Mouse (Mus musculus) stomach, embryonic 14.5 days (tissue): ENCODE results near the gene Pard6b. TPM values are rescaled to one million over a fixed set of nuclear protein-coding genes. Genes with fewer than 3 reads are reported as not detected.

Experiments used
- ATAC-seq: fragments of 200-750 bp; cut with Nextera tagmentation; 2 replicates; pipeline ENCODE4 v1.8.0; 2017; ENCODE audit warnings: low read depth, moderate TSS enrichment; ENCODE audit not compliant: insufficient number of reproducible peaks, insufficient read depth, low FRiP score
- H3K27ac ChIP-seq: fragments of 300-500 bp; sonication (generic); 2 replicates; pipeline ENCODE4 v1.5.1; 2014; ENCODE audit warnings: mild to moderate bottlenecking, low read length, moderate library complexity, mixed read lengths
- H3K27me3 ChIP-seq: fragments of 300-500 bp; sonication (generic); 2 replicates; pipeline ENCODE4 v1.6.1; 2014; ENCODE audit warnings: low read length, control low read depth, mixed read lengths; ENCODE audit not compliant: control insufficient read depth, insufficient read depth
- H3K36me3 ChIP-seq: fragments of 300-500 bp; sonication (generic); 2 replicates; pipeline ENCODE4 v1.6.1; 2014; ENCODE audit warnings: mild to moderate bottlenecking, control low read depth, low read length, moderate library complexity, mixed read lengths; ENCODE audit not compliant: control insufficient read depth, insufficient read depth
- H3K4me1 ChIP-seq: fragments of 300-500 bp; sonication (generic); 2 replicates; pipeline ENCODE4 v1.6.1; 2014; ENCODE audit warnings: low read length, control low read depth, mixed read lengths; ENCODE audit not compliant: control insufficient read depth, insufficient read depth
- H3K4me2 ChIP-seq: fragments of 300-500 bp; sonication (generic); replicated peaks from 2 replicates; pipeline ENCODE4 v1.6.1; 2014; ENCODE audit warnings: low read depth, low read length, control low read depth
- H3K4me3 ChIP-seq: fragments of 300-500 bp; sonication (generic); 2 replicates; pipeline ENCODE4 v1.5.1; 2014; ENCODE audit warnings: low read depth, low read length, control low read depth
- H3K9ac ChIP-seq: fragments of 300-500 bp; sonication (generic); replicated peaks from 2 replicates; pipeline ENCODE4 v1.6.1; 2014; ENCODE audit warnings: low read depth, mild to moderate bottlenecking, control low read depth, low read length, moderate library complexity, mixed read lengths
- H3K9me3 ChIP-seq: fragments of 300-500 bp; sonication (generic); 2 replicates; pipeline ENCODE4 v1.6.1; 2016; ENCODE audit warnings: low read depth, low read length, control low read depth; ENCODE audit not compliant: control insufficient read depth
- WGBS: fragments of 180-500 bp; shearing (Covaris S2); extraction: QIAGEN DNeasy Blood & Tissue Kit; methylation state at CpG from one replicate; pipeline ENCODE4 v1.1.7; 2014; 5-methylcytosine and 5-hydroxymethylcytosine counted together
- polyA plus RNA-seq: library from polyadenylated mRNA; unstranded; fragments of >200 nt; fragmentation: Nextera tagmentation; extraction: Ambion mirVana; gene quantifications from 2 replicates; pipeline ENCODE4 v1.2.1, GENCODE M21; 2014

Gene Pard6b
- polyA plus RNA-seq, 1 experiment from 2014 or later, result 12.3 TPM

DNA sequence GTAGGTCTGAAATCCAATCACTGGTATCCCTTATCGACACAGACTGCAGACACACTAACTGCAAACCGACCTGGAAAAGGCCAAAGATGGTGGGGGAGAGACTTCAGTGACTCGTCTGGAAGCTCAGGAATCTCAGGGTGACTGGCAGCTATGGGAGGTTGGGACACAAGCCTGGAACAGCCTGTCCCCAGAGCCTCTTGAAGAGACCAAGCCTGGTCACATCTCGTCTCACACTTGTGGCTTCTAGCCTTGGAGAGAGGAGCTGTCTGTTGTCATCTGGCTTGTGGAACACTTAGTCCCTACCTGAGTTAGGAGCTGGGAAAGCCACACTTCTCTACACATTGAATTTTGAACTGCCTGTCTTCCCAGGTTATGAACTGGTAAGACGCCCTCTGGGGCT lies 10.4 kb upstream of the Pard6b start:
- H3K9me3 ChIP-seq, result no peaks in the 10 kb centered on the region
- no peak overlapping the region for H3K27ac ChIP-seq
- 50% methylated on average over 5 of the region's 5 CpGs for WGBS
- H3K4me3 ChIP-seq, result no peak overlapping the region
- no peaks in the 10 kb centered on the region for H3K36me3 ChIP-seq
- peaks cover 12% of the 10 kb centered on the region; the same call in 1 of the 2 replicates for H3K4me1 ChIP-seq
- H3K4me2 ChIP-seq, result no peak overlapping the region
- ATAC-seq, result no peak
- H3K27me3 ChIP-seq, result no peaks in the 10 kb centered on the region
- no peak overlapping the region for H3K9ac ChIP-seq

DNA sequence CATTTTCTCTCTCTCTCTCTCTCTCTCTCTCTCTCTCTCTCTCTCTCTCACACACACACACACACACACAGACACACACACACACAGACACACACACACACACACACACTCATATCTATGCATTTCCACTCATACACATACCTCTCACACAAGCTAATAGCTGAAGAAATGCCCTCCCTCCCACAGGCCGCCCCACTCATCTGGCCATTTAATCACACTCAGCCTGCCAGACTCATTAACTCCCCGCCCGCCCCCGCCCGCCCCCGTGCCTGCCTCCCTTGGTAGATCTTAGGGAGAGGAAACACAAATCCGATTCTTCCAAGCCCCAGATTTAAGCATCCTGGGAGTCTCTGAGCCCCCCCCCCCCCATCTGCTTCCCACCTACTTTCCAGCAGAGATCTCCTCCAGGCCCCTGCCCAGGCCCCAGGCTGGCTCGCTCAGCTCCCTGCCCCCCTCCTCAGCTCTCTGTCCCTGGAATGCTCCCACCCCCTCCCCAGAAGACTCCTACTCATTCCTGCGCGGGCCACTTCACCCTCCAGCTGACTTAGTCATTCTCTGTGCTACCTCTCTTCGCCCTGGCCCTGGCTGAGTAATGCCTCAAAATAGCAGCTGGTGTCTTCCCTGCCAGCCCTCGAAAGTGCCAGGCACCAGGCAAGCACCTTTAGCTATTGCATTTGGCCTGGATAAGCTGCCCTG lies 8.2 kb upstream of the Pard6b start:
- H3K36me3 ChIP-seq, result no peaks in the 10 kb centered on the region
- WGBS, result 5% methylated on average over 9 of the region's 12 CpGs
- peak overlapping the region; percentile 61; the same call in 1 of the 2 replicates for H3K27ac ChIP-seq
- 0 out of 2 replicates have a peak overlapping the region, but pooled peaks have one; percentile 12 for H3K4me2 ChIP-seq
- H3K9ac ChIP-seq, result no peak overlapping the region
- ATAC-seq, result peak; percentile 50; the same call in 1 of the 2 replicates
- H3K4me1 ChIP-seq, result peaks cover 12% of the 10 kb centered on the region; the same call in 1 of the 2 replicates
- H3K27me3 ChIP-seq, result no peaks in the 10 kb centered on the region
- no peaks in the 10 kb centered on the region for H3K9me3 ChIP-seq
- H3K4me3 ChIP-seq, result no peak overlapping the region

DNA sequence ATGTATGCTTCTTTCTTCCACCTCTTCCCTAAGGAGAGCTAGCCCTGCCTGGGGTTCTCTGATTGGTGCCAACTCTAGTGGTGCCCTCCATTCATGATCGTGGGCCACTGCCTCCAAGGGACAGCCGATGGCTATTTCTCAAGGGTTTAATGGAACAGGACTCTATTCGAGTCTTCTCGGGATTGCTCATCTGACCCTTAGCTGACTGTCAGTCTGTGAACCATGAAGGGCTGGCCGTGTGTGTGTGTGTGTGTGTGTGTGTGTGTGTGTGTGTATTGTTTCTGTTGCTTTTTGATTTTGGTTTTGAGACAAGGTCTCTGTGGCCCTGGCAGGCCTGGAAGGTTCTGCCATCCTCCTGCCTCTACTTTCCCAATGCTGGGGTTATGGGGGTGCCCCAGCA lies 7.1 kb upstream of the Pard6b start:
- Histone ChIP-seq H3K4me2 (no peak overlapping the region), H3K36me3 (no peaks in the 10 kb centered on the region), H3K4me3 (no peak overlapping the region), H3K27me3 (no peaks in the 10 kb centered on the region), H3K9ac (no peak overlapping the region), H3K4me1 (peaks cover 17% of the 10 kb centered on the region; the same call in 1 of the 2 replicates), H3K9me3 (no peaks in the 10 kb centered on the region), H3K27ac (no peak overlapping the region)
- no peak for ATAC-seq
- 71% methylated on average over 5 of the region's 5 CpGs for WGBS

DNA sequence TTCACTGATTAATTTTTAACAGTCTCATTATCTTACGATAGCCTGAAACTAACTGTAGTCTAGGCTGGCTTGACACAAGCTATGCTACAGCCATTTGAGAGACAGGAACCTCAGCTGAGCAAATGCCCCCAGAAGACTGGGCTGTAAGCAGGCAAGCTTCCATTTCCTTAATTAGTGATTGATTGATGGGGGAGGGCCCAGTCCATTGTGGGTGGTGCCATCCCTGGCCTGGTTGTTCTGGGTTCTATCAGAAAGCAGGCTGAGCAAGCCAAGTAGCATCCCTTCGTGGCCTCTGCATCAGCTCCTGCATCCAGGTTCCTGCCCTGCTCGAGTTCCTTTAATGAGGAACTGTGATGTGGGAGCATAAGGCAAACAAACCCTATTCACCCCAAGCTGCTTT lies 6.3 kb upstream of the Pard6b start:
- no peaks in the 10 kb centered on the region for H3K9me3 ChIP-seq
- no peak for ATAC-seq
- H3K4me3 ChIP-seq, result no peak overlapping the region
- no peak overlapping the region for H3K9ac ChIP-seq
- peaks cover 20% of the 10 kb centered on the region; the same call in 1 of the 2 replicates for H3K4me1 ChIP-seq
- no peak overlapping the region for H3K4me2 ChIP-seq
- H3K36me3 ChIP-seq, result no peaks in the 10 kb centered on the region
- no peak overlapping the region for H3K27ac ChIP-seq
- no peaks in the 10 kb centered on the region for H3K27me3 ChIP-seq
- 37% methylated on average over 3 of the region's 3 CpGs for WGBS

DNA sequence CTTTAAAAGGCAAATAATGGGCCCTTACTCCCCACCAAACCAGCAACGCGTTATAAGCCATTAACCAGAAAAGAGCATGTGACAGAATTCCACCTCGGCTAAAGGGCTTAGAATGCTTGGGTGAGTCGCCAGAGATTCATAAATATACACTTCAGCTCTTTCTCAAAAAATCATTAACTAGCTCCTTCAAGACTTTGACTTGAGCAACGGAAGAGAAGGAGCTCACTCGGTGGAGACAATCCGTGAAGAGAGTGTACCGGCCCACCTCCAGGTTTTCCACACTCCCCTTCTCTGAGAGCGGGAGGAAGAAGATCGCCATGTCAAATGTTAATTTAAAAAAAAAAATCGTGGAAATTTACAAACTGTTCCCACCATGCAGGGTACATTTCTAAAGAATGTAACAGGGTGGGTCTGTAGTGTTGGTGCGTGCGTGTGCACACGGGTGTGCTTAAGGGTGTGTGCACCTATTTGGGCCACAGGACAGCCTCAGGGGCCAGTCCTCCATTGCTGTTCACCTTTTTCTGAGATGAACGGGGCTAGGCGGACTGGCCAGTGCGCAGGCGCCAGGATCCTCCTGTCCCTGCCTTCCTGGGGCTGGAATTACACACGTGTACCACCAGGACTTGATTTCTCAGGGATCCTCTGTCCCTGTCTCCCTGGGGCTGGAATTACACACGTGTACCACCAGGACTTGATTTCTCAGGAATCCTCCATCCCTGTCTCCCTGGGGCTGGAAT lies 3.8 kb upstream of the Pard6b start:
- WGBS, result 52% methylated on average over 20 of the region's 20 CpGs
- Histone ChIP-seq H3K36me3 (no peaks in the 10 kb centered on the region), H3K4me1 (peaks cover 25% of the 10 kb centered on the region), H3K4me2 (no peak overlapping the region), H3K27me3 (no peaks in the 10 kb centered on the region), H3K4me3 (no peak overlapping the region), H3K9me3 (no peaks in the 10 kb centered on the region), H3K9ac (no peak overlapping the region), H3K27ac (peak overlapping the region; percentile 15; the same call in 1 of the 2 replicates)
- no peak for ATAC-seq

DNA sequence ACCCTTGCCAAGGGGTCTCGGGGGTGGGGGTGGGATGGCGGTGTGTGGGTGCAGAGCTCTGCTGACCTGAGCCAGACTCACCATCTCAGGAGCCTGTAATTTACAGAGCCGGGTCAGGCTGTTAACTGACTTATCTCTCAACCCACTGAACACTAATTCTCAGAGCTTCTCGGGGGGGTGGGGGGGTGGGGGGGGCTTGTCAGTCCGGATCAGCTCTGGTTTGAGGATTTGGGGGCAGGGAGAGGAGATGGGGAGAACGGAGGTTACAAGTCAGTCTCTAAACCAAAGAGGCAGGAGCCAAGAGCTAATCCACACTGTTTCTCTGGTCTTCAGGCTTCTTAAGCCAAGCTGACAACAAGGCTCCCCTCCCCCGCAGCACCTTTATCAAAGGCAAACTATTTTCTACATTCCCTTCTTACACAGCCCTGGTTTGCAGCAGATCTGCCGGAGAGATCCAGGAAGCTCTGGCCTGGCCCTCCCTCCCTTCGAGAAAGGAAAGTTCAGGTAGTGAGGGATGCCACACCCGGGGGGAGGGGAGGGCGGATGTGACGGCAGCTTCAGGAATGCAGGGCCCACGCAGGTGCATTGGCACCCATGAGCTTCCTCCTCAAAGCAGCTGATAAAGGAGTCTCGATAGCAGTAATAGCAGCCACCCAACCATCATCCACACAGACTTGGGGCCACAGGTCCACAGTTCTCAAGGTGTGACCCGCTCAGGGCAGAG lies 2.5 kb upstream of the Pard6b start:
- no peaks in the 10 kb centered on the region for H3K36me3 ChIP-seq
- no peaks in the 10 kb centered on the region for H3K9me3 ChIP-seq
- no peaks in the 10 kb centered on the region for H3K27me3 ChIP-seq
- 21% methylated on average over 15 of the region's 15 CpGs for WGBS
- peak overlapping the region; percentile 72; the same call in 1 of the 2 replicates for H3K27ac ChIP-seq
- H3K4me1 ChIP-seq, result peaks cover 18% of the 10 kb centered on the region
- H3K9ac ChIP-seq, result no peak overlapping the region
- no peak overlapping the region for H3K4me3 ChIP-seq
- H3K4me2 ChIP-seq, result no peak overlapping the region
- 0 out of 2 replicates have a peak, but pooled peaks have one; percentile 8 for ATAC-seq

DNA sequence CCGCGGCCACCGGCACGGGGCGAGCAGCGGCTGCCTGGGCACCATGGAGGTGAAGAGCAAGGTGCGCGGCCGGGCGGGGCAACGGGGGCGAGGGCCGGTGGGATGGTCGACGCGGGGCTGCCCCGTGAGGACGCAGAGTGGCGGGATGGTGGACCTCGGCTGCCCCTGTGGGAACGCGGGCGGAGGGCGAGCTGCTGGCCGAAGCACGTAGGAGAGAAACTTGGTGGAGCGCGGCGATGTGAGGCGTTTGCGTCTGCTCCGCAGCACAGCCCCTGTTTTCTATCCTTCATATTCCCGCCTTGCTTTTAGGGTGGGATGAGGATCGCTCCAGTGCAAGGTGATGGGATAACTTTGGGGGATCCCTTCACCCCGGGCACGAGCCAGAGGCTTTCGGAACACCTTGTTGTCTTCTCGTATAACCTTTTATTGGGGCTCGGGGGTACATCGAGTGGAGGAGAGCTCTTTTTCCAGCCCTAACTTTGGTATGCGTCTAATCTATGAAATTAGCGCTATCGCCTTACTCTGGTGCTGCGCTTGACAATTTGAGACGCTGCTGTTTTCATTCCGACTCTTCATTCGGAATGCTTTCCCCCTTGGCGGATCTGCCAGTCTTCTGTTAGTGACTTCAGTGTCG lies 612 bp downstream of the Pard6b start:
- H3K27ac ChIP-seq, result peak overlapping the region; percentile 61
- peak overlapping the region; percentile 67 for H3K4me3 ChIP-seq
- H3K4me2 ChIP-seq, result peak overlapping the region; percentile 92
- H3K4me1 ChIP-seq, result peaks cover 14% of the 10 kb centered on the region
- H3K27me3 ChIP-seq, result no peaks in the 10 kb centered on the region
- H3K9me3 ChIP-seq, result no peaks in the 10 kb centered on the region
- no peak; the same call in 1 of the 2 replicates for ATAC-seq
- no peaks in the 10 kb centered on the region for H3K36me3 ChIP-seq
- peak overlapping the region; percentile 71 for H3K9ac ChIP-seq
- WGBS, result under 1% methylated on average over 49 of the region's 49 CpGs

DNA sequence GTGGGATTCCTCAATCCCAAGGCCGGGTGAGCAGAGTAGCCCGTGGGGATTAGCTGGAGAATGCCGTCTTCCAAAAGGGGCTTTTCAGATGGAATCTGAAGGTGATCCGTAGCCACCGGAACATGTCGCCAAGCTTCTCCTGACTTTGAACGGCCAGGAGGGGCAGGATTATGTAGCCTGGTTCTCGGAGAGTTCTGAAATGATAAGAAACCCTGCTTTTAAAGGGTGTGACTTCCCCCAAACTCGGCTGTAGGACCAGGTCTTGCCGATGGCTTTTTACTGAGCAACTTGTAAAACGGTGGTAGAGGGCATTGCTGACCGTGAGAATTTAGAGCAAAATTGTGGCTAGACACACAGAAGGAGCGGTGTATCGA lies 1.1 kb downstream of the Pard6b start:
- peak overlapping the region; percentile 92 for H3K4me2 ChIP-seq
- H3K36me3 ChIP-seq, result no peaks in the 10 kb centered on the region
- no peak for ATAC-seq
- no peak overlapping the region for H3K27ac ChIP-seq
- H3K4me3 ChIP-seq, result peak overlapping the region; percentile 67
- 3% methylated on average over 14 of the region's 14 CpGs for WGBS
- H3K9ac ChIP-seq, result no peak overlapping the region
- H3K4me1 ChIP-seq, result peaks cover 14% of the 10 kb centered on the region
- no peaks in the 10 kb centered on the region for H3K9me3 ChIP-seq
- H3K27me3 ChIP-seq, result no peaks in the 10 kb centered on the region
